Mouse (Mus musculus) cerebellum, adult 18-20 months (tissue): ENCODE measurements around the gene Slc43a1.
"Not testable (repeated sequence)": the region's sequence is repeated elsewhere in the genome, so short reads cannot be mapped to it uniquely, and the experiment has no call there.

Source experiments
- DNase-seq, 2 experiments: peaks; one replicate each; pipeline ENCODE4 v3.0.0; 2021

Gene Slc43a1

DNA sequence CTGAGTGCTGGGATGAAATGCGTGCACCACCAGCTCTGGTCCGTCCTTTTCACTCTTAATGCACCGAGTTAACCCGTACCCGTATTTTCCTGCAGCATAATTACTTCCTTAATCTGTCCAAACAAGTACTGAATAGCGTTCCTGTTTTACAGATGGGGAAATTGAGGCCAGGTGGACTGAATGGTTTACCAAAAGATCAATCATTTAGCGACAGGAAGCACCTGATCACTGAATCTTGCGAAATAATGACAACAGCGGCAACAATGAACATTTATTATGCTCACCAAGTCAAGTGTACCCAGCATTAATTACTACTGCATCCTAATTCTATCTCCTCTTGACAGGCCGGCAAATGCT is at the start of gene Slc43a1:
Gene Slc43a1, plus strand, starts transcription at position 258 of the 357 bp plus-strand sequence.
- no peak for DNase-seq

DNA sequence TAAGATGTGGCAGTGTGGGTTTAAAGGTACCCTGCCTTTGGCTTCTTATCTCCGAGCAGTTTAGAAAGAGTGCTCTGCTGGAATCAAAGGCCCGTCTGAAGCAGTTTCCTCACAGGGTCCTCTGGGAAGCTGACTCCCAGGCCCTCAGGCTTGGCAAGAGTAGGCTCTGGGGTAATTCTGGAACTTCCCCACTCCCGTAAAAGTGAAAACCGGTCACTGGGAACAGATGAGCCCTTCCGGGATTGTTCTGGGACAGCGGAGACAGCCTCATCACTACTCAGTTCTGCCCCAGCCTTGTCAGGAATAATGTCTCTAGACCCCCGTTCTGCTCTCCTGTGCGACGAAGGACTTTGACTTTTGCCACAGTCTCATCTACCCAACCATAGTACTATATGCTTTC is 48.2 kb upstream of the Slc43a1 start:
- DNase-seq = no peak

- no peak for DNase-seq
Observed at GRCm38 (mm10) chr2:84792516-84792915, 46.1 kb upstream of the Slc43a1 start.

- no peak for DNase-seq
Observed at GRCm38 (mm10) chr2:84793154-84793553, 45.5 kb upstream of the Slc43a1 start.

DNA sequence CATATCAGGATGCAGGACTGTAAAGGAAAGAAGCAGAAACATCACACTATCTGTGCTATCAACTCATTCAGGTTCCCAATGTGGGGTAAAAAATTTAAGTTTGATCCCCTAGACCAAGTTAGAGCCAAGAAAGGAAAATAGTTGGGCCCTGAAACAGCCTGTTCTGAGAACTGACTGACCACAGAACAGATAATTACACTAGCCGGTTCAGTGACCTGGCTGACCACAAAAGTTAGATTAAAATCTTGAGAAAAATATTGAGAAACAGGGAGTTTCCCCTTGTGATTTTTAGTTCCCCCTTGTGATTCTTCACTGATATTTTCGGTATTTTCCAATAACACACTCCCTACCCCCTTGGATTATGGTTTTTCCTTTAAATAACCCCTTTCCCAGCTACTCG is 44.8 kb upstream of the Slc43a1 start:
- no peak for DNase-seq

GRCm38 (mm10) chr2:84797833-84798492 is 40.7 kb upstream of the Slc43a1 start:
- peak; percentile 85 to 86 for DNase-seq

DNA sequence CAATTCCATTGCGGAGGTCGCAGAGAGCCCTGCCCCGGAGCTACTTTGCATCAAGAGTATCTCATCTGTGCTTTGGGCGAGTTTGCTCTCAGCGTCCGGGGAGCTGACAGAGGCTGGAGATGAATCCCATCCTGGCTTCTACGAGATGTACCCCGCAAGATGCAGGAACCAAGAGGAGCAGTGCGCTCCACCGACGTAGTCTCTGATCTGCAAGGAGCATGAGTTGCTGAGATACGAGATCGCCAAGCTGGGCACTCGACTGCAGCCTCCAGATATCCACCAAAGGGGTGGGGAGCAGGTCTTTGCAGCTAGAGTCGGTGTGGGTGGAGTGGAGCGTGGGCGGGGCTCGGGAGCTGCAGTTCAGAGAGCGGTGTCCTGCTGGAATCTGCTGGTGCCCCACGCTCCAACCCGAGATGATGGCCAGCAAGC is 40.1 kb upstream of the Slc43a1 start, which contains the start of gene Ube2l6:
Gene Ube2l6, plus strand, starts transcription at position 336 of the 429 bp plus-strand sequence.
- peak; percentile 69 to 77 for DNase-seq

DNA sequence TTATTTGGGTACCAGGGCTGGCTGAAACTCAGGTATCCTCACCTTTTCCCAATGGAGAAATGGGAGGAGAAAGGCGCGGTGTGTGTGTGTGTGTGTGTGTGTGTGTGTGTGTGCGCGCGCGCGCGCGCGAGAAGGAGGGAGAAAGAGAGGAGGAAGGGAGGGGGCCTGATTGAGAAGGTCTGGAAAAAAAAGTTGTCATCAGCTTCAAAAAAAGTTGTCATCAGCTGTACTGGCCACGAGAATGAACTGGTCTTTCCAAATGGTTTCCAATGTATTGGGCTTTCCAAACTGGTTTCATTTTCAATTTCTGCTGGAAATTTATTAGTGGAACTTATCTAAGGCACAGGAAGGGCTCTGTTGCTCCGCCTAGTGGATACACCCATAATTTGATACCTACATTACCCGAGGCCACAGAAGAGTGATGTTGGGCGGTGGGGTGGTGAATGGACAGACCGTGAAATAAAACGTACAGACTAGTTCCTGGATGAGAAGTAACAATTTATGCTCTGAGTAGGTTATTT is 39.5 kb upstream of the Slc43a1 start:
- peak; percentile 77 to 80 for DNase-seq

- DNase-seq = no peak
Observed at GRCm38 (mm10) chr2:84800304-84800703, 38.3 kb upstream of the Slc43a1 start.

GRCm38 (mm10) chr2:84801223-84801622 is 37.4 kb upstream of the Slc43a1 start:
- not testable (repeated sequence) for DNase-seq

DNA sequence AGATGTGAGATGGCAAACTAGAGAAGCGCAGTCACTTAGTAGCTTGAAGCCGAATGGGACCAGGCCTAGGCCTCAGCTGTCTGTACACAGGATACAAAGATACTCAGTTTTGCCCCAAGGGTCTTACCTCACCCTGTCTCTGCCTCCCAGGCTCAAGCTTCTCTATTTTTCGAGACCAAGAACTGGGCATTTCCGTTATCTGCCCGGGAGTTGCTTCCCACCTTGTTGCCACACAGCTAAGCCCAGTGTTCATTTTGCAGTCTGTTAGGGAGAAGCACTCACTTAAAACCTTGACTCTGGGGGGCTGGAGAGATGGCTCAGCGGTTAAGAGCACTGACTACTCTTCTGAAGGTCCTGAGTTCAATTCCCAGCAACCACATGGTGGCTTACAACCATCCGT is 34.7 kb upstream of the Slc43a1 start:
- no peak for DNase-seq

DNA sequence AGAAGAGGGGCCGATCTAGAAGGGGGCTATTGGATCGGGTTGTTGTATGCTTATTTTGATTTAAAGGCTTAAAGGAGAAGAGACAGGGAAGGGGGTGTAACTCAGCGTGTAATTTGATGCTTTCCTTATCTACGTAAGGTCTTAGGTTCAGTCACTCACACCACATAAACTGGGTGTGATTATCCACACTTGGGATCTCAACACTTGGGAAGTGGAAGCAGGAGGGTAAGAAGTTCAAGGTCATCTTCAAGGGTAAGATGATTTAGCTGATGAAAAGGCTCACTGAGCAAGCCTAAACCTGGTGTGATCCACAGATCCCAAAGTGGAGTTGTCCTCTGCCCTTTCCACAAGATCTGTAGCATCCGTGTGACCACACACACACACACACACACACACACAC is 32.1 kb upstream of the Slc43a1 start:
- no peak for DNase-seq

- DNase-seq = no peak
Observed at GRCm38 (mm10) chr2:84809330-84809729, 29.3 kb upstream of the Slc43a1 start.

- DNase-seq = no peak
Observed at GRCm38 (mm10) chr2:84810526-84810885, 28.1 kb upstream of the Slc43a1 start.

GRCm38 (mm10) chr2:84810886-84811577 is 27.6 kb upstream of the Slc43a1 start:
- DNase-seq = peak; percentile 79 to 81

GRCm38 (mm10) chr2:84811880-84812279 is 26.8 kb upstream of the Slc43a1 start:
- DNase-seq = no peak

GRCm38 (mm10) chr2:84812676-84813075 is 26.0 kb upstream of the Slc43a1 start:
- DNase-seq = no peak

DNA sequence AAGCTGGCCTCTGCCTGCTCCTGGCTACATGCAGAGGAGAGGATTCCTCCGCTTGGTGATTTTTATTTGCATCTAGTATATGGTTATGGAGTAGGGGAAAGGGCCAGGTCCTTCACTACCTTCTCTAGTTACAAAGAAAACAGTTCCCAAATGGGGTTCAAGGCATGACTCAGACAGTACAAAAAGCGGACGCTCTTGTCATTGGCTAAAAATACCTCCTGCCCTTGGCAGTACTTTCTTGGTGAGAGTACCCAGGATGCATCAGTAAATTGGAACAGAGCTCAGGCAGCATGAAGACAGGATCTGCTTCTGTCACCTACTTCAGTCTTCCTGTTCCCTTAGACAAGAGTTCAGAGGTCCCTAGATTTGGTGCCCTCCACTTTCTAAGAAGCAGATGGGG is 18.8 kb upstream of the Slc43a1 start:
- DNase-seq = no peak

DNA sequence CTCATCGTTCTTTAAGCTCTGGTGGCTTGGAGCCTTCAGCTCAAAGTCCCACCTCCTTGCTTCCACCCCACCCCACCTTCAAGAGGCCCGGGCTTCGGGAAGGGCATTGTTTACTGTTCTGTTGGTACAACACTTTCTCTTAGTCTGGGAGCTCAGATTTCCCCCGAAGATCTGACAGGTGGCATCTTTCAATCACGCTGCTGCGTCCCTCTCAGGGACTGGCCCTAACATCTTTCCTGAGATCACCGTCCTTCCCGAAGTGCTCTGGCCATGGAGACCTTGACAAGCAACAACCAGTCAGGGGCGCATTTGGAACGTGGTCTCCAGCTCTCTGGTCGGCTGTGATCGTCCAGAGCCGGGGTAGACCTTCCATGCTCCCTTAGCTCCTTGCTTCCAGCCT is 16.1 kb upstream of the Slc43a1 start, which contains the start of gene Smtnl1:
Gene Smtnl1, minus strand, starts transcription at position 101 of the 400 bp plus-strand sequence.
- DNase-seq = no peak

- DNase-seq = no peak
Observed at GRCm38 (mm10) chr2:84823237-84823636, 15.4 kb upstream of the Slc43a1 start.

DNA sequence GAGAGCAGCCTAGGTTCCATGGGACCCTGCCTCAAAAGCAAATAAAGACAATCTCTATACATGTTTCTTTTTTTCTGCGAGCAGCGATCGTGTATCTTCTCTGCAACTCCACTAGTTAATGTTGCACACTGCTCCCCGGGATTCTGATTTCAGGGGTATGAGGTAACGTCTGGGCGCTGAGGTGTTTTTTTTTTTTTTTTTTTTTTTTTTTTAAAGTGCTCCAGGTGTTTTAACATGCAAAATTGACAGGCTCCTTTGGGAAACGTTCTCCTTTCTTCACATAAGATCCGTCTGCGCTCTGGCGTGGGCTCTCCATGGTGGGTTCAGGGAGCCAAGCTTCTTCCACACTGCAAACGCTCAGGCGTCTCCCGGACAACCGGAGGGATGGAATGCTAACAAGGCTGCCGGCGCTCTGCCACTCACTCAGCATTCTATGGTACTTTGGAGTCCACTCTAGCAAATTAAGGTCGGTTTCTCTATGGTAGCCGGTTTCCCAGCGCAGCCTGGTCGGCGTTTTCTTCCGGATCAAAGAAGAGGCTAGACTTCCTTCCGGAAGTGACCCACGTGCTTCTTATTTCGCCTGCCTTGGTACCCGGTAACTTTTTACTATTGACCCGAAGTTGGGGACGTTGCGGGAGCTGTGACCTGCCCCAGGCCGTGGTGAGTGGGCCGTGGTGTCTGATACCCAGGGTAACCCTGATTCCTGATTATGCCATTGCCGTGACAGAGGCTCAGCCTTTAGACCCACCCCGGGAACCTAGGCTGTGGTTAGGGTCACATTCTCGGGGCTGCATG is 12.0 kb upstream of the Slc43a1 start, which contains the start of gene Timm10:
Gene Timm10, plus strand, starts transcription at position 510 of the 795 bp plus-strand sequence.
- DNase-seq = peak; percentile 85 to 87

- DNase-seq = peak; percentile 12 to 26
Observed at GRCm38 (mm10) chr2:84827283-84827920, 11.2 kb upstream of the Slc43a1 start.
